Mouse (Mus musculus) megakaryocyte-erythroid progenitor cell, adult 5-6 weeks (primary cell): ENCODE measurements around the gene Cntnap1. TPM values are rescaled to one million over a fixed set of nuclear protein-coding genes. Genes with fewer than 3 reads are reported as not detected.

ENCODE experiments used
- ATAC-seq: replicated peaks from 2 replicates; pipeline ENCODE4 v1.8.0; 2016; ENCODE audit warnings: mild to moderate bottlenecking, inconsistent platforms; ENCODE audit not compliant: severe bottlenecking, poor library complexity, low FRiP score, low TSS enrichment
- total RNA-seq, 2 experiments: library from RNA; stranded (forward) in 1 of 2; stranded (reverse) in 1 of 2; fragments of 200-1000, 215-1000 nt in 1 of 2; fragments of >200 nt in 1 of 2; fragmentation: Nextera tagmentation in 1 of 2; gene quantifications; 2 replicates each; pipeline ENCODE4 v1.2.3; 2014 to 2017

Gene Cntnap1
- total RNA-seq, 2 experiments from 2014 or later: not detected

DNA sequence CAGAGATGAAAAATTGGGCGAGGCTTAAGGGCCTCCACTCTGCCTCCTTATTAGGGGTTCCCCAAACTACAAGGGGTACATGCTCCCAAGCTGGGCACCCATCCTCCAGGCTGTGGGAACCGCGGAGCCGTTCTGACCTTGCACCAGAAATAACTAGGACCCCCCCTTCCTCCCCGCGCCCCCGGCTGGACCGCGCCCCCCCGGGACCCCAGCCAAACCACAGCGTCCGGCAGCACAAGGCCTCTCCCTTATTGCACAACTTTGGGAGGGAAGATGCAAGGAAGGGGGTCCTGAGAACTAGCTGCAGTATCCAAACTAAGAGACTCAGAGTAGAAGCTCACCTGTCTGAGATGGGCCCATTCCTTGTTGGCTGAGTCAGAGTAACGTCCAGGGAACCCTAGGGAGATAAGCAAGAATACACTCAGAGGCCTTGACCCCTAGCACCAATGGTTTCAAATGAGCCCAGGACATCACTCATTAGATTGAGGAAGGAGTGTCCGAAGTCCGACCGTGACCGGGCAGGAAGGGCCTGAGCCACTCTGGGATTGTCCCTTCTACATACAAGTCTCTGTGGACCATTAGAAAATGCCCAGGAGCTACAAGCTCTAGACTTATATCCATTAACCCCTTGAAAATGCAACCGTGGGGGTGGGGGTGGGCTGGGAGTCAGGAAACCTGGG is 1.9 kb upstream of the Cntnap1 start:
- no peak for ATAC-seq

DNA sequence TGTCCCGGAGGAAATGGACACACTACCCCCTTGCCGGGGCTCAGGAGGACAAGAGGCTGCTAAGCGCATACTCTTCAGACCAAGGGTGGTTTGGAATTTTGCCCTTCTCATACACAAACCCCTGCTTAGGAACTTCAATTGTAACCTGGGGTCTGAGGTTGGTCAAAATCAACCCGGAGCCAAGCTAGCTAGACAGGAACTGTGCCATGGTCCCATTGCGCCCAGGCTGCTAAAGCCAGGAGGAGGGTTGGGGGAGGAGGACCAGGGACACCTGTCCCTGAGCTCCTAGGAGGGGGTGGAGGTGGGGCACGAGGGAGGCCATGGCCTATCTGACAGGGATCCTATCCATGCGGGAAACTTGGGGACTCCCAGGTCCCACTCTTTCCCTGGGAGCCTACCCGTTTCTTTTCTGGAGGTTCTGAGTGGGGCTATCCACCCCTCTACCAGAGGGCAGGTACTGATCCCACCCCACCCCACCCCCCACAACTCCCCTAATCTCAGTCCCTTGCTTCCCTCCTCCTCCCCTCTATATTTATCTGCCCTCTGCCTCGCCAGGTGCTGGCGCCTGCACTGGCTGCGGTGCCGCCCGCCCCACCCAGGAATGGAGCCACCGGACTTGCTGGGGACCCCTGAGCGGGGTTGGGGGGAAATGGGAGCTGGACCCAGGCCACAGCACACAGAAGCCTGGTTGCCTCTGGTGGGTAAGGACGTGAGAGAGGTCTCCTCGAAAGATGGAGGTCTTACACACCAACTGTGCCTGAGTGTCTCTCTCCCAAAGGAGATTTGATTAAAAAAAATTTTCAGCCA is 819 bp upstream of the Cntnap1 start:
- ATAC-seq: no peak

DNA sequence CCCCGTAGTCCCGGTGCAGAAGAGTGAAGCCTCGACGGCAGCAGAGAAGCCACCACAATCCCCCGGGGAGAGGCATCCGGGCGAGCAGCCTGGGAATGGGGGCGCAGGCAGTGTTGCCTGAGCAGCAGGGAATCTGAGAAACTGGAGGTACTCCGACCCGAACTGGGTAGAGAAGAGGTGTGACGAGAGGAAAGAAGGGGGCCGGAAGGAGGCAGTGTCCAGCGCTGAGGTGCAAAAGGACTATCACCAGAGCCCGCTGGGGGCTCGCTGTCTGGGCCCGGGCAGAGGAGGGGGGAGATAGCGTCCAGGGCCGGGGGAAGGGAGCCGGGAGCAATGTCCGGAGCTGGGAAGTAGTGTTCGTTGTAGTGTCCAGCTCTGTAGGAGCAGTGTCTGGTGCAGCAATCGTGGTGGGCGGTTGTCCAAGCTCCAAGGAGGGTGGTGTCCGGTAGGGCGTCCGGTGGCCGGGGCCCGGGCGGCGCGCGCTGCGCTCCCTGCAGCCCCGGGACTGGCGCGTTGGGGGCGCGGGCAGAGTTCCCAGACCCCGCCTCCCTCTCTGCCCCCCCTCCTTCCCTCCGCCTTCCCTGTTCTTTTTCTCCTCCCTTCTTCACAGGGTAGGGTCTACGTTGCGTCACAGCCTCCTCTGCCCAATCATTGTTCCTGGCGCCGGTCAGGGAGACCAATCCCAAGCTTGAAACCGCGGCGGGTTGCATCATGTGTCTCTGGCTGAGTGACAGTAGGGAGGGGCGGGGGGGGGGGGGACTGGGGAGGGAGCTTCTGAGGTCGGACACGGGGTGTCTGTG is 688 bp downstream of the Cntnap1 start, which contains the start of gene Plekhh3:
Plekhh3 (minus strand) TSS at position 541 of the 800 bp plus-strand sequence.
- peak; percentile 45 for ATAC-seq

DNA sequence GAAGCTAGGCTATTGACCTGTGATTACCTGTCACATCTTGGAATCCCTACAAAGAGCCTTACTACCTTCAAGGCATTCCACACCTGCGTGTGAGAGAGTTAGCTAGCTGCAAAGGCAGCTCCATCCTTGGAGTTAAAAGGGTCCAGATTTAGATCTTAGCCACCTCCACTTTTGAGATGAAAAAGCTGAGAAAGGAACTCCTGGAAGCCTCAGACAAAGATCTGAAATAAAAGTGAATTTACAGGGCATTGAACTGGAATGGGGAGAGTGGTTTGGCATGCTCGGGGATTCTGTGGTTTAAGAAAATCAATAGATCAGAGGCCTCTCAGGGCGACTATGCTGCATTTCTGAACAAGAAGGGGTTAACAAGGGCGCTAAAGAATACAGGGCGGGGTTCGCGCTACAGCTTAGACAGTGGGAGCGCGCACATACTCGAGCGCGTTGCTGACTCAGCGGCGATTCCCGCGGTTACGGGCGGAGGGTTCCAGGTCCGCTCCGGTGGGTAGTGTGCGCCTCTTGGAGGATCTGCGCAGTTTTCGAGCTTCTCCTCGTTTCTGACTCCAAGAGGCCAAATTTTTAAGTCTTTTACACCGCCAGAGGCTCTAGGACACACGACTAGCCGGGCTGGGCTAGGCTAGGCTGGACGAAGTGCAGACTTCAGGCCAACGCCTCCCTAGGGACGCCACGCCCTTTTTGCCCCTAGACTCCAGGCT is 1.6 kb downstream of the Cntnap1 start:
- 0 out of 2 replicates have a peak, but pooled peaks have one; percentile 15 for ATAC-seq

DNA sequence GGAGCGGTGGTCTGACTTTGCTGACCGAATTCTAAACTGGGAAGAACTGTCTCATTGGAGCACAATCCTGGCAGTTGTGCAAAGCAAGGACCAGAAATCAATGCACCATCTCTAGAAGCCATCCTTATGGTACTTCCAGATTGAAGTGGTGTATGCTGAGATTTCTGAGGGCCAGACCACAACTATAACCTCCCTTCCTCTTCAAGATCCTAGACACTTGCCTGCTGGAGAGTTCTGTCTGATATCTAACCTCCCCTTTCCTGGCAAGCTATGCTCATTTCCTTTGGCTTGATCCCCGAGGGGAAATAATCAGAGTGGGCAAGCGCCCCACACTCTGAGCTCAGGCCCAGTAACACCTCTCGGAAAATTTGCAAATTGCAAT is 2.1 kb downstream of the Cntnap1 start:
- no peak for ATAC-seq

DNA sequence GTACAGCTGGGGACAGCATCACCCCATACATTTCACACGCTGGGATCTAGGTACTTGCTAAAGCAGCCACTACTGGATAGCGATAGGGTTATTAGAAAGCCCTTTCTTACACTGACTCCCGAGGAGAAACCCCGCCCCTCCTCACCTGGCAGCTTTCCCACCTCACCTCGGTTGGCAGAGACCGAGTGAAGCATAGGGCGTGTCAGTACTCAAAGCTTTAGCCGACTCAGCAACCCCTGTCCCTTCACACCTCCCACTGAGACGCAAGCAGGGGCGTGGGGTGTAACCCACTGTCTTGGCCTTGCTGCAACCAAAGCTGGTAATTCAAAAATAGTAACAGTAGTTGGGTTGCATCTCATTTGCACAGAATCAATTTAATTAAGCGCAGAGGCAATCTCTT is 2.8 kb downstream of the Cntnap1 start:
- no peak for ATAC-seq

DNA sequence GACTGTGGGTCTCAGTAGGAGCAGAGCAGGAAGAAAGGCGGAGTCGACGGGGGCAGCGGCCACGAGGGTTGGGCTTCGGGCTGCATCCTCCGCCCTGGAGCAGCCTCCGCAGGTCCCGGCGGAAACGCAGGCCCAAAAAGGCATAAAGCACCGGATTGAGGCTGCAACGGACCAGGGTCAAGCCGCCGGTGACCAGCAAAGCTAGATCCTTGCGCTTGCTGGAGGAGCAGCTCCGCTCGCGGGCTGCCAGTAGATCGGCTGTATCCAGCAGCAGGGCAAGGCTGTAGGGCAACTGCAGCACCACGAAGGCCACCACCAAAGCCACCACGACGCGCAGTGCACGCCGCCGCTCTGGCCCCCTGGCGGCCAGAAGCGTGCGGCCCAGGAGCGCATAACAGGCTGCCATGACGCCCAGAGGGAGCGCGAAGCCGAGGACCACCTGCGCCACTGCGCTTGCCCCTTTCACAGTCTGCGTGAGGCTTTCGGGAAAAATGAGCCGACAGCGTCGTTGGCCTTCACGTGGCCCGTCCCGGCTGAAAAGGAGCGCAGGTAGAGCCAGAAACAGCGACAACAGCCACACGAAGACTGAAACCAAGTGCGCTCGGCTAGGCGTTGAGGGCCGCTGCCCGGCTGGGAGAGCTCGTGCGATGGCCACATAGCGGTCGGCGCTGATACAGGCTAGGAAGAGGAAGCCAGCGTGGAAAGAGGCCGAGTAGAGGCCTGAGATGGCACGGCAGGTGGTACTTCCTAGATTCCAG is 3.5 kb downstream of the Cntnap1 start:
- ATAC-seq: peak; percentile 69

DNA sequence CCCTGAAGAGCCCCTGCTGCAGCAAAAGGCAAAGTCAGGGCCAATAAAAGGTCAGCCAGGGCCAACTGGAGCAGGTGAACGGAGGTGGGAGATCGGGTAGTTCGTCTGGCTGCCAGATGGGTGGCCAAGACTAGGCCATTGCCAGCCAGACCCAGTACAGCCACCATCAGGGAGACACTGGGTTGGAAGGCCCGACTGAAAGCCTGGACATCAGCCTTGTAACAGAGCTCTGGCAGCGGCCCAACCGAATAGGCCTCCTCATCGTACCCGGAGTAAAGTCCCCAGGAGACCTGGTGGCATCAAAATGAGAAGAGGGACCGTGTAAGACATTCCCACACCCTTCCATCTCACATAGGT is 4.0 kb downstream of the Cntnap1 start:
- ATAC-seq: no peak

DNA sequence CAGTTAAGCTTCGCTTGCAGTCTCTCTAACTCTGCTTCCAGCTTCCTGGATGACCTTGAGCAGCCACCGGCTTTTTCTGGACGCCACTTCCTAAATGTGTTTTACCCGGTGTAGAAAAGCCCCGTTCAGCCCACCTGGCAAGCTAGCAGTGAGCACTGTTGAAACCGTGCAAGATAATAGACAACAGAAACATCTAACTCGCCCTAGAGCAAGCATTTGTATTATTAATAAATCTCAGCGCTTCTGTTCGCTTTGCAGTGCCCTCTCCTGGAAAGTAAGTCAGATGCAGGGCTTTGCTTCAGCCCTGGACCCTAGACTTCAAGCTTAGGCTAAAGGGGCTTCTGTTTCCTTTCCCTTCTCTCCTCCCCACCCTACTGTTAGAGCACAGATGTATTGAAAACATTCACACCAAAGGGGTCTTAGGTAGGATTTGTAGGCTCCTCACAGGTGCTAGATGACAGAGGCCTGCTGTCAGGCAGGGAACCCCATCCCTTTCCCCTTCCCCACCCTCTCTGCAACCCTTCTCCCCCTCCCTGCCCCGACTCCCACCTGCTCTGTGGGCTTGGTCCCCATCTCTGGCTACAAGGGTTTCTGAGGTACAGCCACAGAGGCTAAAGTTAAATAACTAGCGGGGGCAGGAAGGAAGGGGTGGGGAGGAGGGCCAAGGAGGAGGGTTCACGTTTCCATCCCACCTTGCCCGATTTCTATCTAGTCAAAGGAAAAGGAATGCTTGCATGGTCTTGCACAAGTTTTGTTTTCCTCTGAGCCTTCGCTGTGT is 4.7 kb downstream of the Cntnap1 start, which contains the start of gene Ccr10:
Ccr10 (minus strand) TSS at position 593 of the 778 bp plus-strand sequence.
- no peak for ATAC-seq

DNA sequence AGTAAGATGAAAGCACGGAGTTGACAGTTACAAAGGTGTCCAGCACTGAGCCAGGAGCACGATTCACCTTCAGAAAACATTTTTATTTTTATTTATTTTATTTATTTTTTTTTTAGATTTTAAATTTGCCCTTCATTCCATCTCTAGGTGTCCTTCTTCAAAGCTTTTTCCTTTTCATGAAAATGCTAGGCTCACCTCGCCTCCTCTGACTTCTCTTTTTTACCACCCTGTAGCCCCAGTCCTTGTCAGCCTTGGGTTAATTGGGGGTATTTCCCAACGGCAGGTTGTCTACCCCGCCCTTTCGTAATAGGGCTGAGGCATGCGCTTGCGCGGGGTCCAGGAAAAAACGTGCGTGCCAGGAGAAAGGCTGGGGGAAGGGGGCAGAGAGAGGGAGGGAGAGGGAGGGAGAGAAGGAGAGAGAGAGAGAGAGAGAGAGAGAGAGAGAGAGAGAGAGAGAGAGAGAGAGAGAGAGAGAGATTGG is 5.4 kb downstream of the Cntnap1 start:
- ATAC-seq: no peak

DNA sequence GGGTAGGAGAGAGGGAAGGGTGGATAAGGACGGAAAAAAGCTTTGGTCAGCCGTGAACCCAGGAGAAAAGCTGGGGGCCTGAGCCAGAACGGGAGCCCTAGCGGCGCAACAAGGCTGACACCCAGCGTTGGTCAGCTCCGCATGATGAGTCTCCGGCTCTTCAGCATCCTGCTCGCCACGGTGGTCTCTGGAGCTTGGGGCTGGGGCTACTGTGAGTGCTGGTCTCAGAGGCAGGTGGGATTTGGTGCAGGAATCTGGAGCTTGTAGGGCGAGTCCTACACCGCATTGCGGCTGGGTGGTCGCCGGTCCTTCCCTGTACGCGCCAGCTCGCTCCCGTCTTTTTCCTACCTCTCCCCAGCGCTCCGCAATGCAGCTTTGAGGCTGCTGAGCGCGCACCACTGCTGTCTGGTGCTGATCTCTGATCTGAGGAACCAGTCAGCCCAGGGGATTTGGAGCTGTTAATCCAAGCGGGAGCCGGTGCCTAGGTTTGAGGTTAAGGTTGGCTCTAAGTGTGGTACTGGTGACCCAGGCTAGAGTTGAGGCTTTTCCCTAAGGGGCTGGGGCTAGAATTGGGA is 5.9 kb downstream of the Cntnap1 start:
- no peak for ATAC-seq

DNA sequence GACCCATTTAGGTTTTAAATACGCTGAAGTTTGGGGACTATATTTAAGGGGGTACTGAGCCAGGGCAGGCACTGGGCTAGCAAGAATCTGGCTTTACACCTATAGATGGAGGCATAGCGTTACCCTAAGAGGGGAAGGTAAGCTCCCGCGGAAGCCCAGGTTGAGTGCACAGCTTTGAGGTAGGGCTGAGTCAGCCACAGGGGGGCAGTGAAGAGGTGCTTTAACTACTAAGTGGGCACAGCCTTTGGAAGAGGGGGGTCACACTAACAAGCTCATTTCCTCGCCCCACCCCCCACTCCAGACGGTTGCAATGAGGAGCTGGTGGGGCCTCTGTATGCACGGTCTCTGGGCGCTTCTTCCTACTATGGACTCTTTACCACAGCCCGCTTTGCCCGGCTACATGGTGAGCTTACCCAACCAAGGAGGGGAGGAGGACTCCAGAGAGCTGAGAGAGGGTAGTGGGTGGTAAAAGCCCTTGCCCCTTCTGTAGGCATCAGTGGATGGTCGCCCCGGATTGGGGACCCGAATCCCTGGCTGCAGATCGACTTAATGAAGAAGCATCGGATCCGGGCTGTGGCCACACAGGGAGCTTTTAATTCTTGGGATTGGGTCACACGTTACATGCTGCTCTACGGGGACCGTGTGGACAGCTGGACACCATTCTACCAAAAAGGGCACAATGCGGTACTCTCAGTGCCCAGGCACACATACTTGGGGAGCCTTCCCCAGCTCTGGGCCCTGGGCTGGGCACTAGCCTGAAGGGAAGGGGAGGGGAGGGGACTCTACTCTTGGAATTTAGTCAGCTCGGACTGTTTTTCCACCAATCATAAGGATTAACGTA is 6.8 kb downstream of the Cntnap1 start:
- ATAC-seq: no peak

DNA sequence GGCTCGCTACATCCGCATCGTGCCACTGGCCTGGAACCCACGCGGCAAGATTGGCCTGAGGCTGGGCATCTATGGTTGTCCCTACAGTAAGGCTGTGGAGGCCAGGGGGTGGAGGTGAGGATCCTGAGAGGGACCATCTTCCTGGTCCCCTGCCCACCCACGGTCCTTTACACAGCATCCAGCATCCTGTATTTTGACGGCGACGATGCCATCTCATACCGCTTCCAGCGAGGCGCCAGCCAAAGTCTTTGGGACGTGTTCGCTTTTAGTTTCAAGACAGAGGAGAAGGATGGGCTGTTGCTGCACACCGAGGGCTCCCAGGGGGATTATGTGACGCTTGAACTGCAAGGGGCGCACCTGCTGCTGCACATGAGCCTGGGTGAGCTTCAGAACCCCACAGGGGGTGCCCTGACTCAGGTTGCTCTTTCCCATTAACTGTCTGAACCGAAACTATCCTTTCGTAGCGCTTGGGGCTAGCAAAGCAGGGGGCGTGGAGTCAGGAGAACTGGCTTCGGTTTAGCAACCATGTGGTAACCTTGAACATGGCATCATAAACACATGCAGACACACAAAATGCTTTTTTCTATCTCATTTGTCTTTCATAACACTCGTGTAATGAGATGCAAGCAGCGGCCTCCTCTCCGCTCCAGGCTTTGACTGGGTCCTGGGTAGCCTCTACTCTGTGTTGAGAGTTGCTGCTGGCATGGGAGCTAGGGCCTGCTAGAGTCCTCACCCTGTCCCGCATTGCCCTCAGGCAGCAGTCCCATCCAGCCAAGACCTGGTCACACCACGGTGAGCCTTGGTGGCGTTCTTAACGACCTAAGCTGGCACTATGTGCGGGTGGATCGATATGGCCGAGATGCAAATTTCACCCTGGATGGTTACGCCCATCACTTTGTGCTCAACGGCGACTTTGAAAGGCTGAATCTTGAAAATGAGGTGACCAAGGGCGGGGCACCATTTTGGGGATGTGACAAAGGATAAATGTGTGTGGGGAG is 8.0 kb downstream of the Cntnap1 start:
- no peak for ATAC-seq

DNA sequence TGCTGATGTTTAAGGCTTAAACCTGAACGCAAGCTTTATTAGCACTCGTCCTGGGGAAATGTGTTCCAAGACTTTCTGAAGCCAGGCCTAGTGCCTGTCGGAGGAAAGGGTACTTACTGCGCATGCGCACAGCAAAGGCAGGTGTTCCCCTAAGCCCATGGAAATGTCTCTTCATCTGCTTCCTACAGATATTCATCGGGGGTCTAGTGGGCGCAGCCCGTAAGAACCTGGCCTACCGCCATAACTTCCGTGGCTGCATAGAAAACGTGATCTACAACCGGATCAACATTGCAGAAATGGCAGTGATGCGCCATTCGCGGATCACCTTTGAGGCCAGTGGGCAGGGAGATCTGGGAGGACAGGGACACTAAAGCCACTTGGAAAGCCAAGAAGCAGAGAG is 9.0 kb downstream of the Cntnap1 start:
- no peak for ATAC-seq

DNA sequence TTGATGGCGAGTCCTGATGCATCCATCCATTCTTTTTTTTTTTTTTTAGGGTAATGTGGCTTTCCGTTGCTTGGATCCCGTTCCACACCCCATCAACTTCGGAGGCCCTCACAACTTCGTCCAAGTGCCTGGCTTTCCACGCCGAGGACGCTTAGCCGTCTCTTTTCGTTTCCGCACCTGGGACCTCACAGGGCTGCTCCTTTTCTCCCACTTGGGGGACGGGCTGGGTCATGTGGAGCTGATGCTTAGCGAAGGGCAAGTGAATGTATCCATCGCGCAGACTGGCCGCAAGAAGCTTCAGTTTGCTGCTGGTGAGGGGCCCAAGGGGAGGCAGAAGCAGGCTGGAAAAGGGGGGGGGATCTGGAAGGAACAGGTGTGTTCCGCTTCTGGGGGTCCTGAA is 9.9 kb downstream of the Cntnap1 start:
- no peak for ATAC-seq
